8 mouse cellular contexts compared by ENCODE assay signal in the genomic region with DNA sequence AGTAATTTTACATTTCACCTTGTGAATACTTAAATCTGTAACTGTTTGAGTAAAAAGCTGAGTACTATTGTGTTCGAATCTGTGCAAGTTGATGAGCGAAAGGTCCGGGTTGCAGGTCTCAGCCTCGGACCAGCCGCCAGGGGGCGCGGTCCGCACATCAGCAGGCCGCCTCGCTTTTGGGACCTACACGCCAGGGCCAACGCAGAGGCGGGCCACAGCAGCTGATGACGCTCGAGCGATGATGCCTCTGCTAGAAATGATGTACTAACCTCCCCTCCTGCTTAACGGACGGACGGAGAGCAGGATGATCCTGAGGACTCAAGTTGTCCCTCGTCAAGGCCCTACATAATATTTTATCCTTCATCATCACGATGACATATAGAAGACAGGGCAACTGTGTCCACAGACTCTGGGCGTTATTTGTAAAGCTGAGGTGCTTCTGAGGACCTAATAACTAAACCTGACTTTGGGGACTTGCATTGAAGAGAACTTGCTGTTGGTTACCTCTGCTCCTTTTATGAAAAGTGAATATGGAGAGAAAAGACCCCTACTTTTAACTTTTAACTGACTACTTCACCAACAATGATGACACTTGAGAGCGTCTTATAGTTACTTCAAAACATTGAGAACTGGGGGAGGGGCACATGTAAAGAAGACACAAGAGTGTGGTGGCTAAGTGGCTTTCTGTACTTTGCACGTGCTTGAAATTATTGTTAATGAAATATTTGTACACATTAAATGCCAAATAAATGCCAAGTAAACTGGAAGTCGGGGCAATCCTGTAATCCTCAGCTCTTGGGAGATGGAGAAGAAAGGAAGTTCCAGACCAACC. TPM values are rescaled to one million over a fixed set of nuclear protein-coding genes. Genes with fewer than 3 reads are reported as not detected.
DNase-seq lines count a peak whose midpoint lies in the region; ATAC-seq and TF ChIP-seq lines count a peak whose summit lies in the region.

No protein-coding gene starts in this region.

- no peak overlapping the region for H3K27ac ChIP-seq in forebrain, embryonic 14.5 days (ENCODE audit: low read depth, low read length)
- H3K27ac ChIP-seq in liver, embryonic 15.5 days (replicated peaks) = peak overlapping the region; percentile 73
- no peak overlapping the region for H3K27ac ChIP-seq in stomach, postnatal 0 days (replicated peaks)

- TF ChIP-seq EP300 in stomach, postnatal 0 days (optimal IDR thresholded peaks at IDR 0.05) = no peak

- peak; percentile 96 for TF ChIP-seq CTCF in stomach, postnatal 0 days (IDR thresholded peaks at IDR 0.05; ENCODE audit: low read depth)

- DNase-seq in ES-CJ7 (ENCODE audit: low read depth, low spot score) = peak; percentile 95
- DNase-seq in forebrain, embryonic 14.5 days (ENCODE audit: low spot score) = peak; percentile 95
- DNase-seq in heart, postnatal 10 days = peak; percentile 92 to 94
- peak; percentile 91 to 95 for DNase-seq in kidney, postnatal 4 days
- DNase-seq in neural tube, embryonic 10.5 days (ENCODE audit: extremely low spot score, low spot score) = peak; percentile 91
- DNase-seq in stomach, postnatal 0 days (ENCODE audit: low spot score) = peak; percentile 92

- peak; percentile 84 for ATAC-seq in cerebellum, adult (ENCODE audit: insufficient number of reproducible peaks, low FRiP score, low TSS enrichment)
- ATAC-seq in forebrain, embryonic 14.5 days = peak; percentile 88
- peak; percentile 70 for ATAC-seq in liver, embryonic 15.5 days (ENCODE audit: insufficient read depth)
- peak; percentile 89 for ATAC-seq in stomach, postnatal 0 days (ENCODE audit: low FRiP score, low TSS enrichment)

- peak overlapping the region; percentile 83 for H3K4me2 ChIP-seq in forebrain, embryonic 14.5 days (ENCODE audit: low read length)
- peak overlapping the region; percentile 89 for H3K4me2 ChIP-seq in liver, embryonic 15.5 days
- peak overlapping the region; percentile 46 for H3K4me2 ChIP-seq in stomach, postnatal 0 days (replicated peaks; ENCODE audit: low read depth)

- peaks cover 3% of the 10 kb centered on the region; the same call in 1 of the 2 replicates for H3K4me1 ChIP-seq in forebrain, embryonic 14.5 days (ENCODE audit: control insufficient read depth, insufficient read depth, low read length)
- H3K4me1 ChIP-seq in liver, embryonic 15.5 days (replicated peaks) = peaks cover 53% of the 10 kb centered on the region
- no peaks in the 10 kb centered on the region for H3K4me1 ChIP-seq in stomach, postnatal 0 days (replicated peaks; ENCODE audit: control insufficient read depth, insufficient read depth)

- H3K9ac ChIP-seq in forebrain, embryonic 14.5 days (ENCODE audit: low read length) = peak overlapping the region; percentile 17; the same call in 1 of the 2 replicates
- peak overlapping the region; percentile 45 for H3K9ac ChIP-seq in liver, embryonic 15.5 days
- peak overlapping the region; percentile 18; the same call in 1 of the 2 replicates for H3K9ac ChIP-seq in stomach, postnatal 0 days (ENCODE audit: low read length)

- H3K9me3 ChIP-seq in forebrain, embryonic 14.5 days (replicated peaks; ENCODE audit: control insufficient read depth, low read length) = no peaks in the 10 kb centered on the region
- no peaks in the 10 kb centered on the region for H3K9me3 ChIP-seq in liver, embryonic 15.5 days (replicated peaks)
- H3K9me3 ChIP-seq in stomach, postnatal 0 days (ENCODE audit: control insufficient read depth, low read length) = no peaks in the 10 kb centered on the region

- peaks cover 26% of the 10 kb centered on the region for H3K36me3 ChIP-seq in forebrain, embryonic 14.5 days (ENCODE audit: control insufficient read depth, insufficient read depth, low read length)
- peaks cover 28% of the 10 kb centered on the region for H3K36me3 ChIP-seq in liver, embryonic 15.5 days (replicated peaks)
- peaks cover 11% of the 10 kb centered on the region for H3K36me3 ChIP-seq in stomach, postnatal 0 days (ENCODE audit: control insufficient read depth, insufficient read depth, low read length)

- intact Hi-C loops in heart, postnatal 10 days (cut with DNase I) = loop anchor here (1.0 to 10.0 kb wide), 4 partner anchors 100 to 1377 kb away; a partner anchor contains a TSS

- no peaks in the 10 kb centered on the region for H3K27me3 ChIP-seq in forebrain, embryonic 14.5 days (replicated peaks; ENCODE audit: control insufficient read depth, insufficient read depth, low read length)
- H3K27me3 ChIP-seq in liver, embryonic 15.5 days = no peaks in the 10 kb centered on the region
- H3K27me3 ChIP-seq in stomach, postnatal 0 days (ENCODE audit: control insufficient read depth, insufficient read depth, low read length) = no peaks in the 10 kb centered on the region

- WGBS in forebrain, embryonic 14.5 days = 2% methylated on average over 25 of the region's 25 CpGs
- under 1% methylated on average over 25 of the region's 25 CpGs for WGBS in liver, embryonic 15.5 days (ENCODE audit: insufficient replicate concordance)
- 2% methylated on average over 25 of the region's 25 CpGs for WGBS in stomach, postnatal 0 days

- H3K4me3 ChIP-seq in forebrain, embryonic 14.5 days (ENCODE audit: low read depth, low read length) = peak overlapping the region; percentile 81
- peak overlapping the region; percentile 91 for H3K4me3 ChIP-seq in liver, embryonic 15.5 days (replicated peaks)
- peak overlapping the region; percentile 90 for H3K4me3 ChIP-seq in stomach, postnatal 0 days (ENCODE audit: low read depth, low read length)

RNA-seq across cellular contexts. Expression of a gene that starts 1.0 kb away (rescaled TPM):
- 12.9 and 13.8 TPM in 2 replicates for polyA plus RNA-seq in forebrain, embryonic 14.5 days (2014; fragmentation: Nextera tagmentation; extraction: Ambion mirVana)
- total RNA-seq in heart, postnatal 10 days (2021) = 1 to 10 TPM; 5.3 to 5.6 TPM
- 5.1 and 5.2 TPM in 2 replicates for polyA plus RNA-seq in liver, embryonic 15.5 days (2015; fragmentation: Nextera tagmentation; extraction: Ambion mirVana)
- polyA plus RNA-seq in stomach, postnatal 0 days (2015; fragmentation: Nextera tagmentation; extraction: Ambion mirVana) = 7.1 and 7.4 TPM in 2 replicates

RNA-seq across cellular contexts. Expression of a gene that starts 41.0 kb away (rescaled TPM):
- 0.22 TPM in 1 of 2 replicates, not detected in the other for polyA plus RNA-seq in forebrain, embryonic 14.5 days (2014; fragmentation: Nextera tagmentation; extraction: Ambion mirVana)
- not detected for total RNA-seq in heart, postnatal 10 days (2021)
- polyA plus RNA-seq in liver, embryonic 15.5 days (2015; fragmentation: Nextera tagmentation; extraction: Ambion mirVana) = 1.6 and 2.1 TPM in 2 replicates
- polyA plus RNA-seq in stomach, postnatal 0 days (2015; fragmentation: Nextera tagmentation; extraction: Ambion mirVana) = 0.05 TPM in 1 of 2 replicates, not detected in the other

RNA-seq across cellular contexts. Expression of a gene that starts 55.7 kb away (rescaled TPM):
- polyA plus RNA-seq in forebrain, embryonic 14.5 days (2014; fragmentation: Nextera tagmentation; extraction: Ambion mirVana) = 49.6 and 59.5 TPM in 2 replicates
- total RNA-seq in heart, postnatal 10 days (2021) = 10 to 100 TPM; 18.9 to 21.7 TPM
- polyA plus RNA-seq in liver, embryonic 15.5 days (2015; fragmentation: Nextera tagmentation; extraction: Ambion mirVana) = 11.2 and 12.6 TPM in 2 replicates
- polyA plus RNA-seq in stomach, postnatal 0 days (2015; fragmentation: Nextera tagmentation; extraction: Ambion mirVana) = 18.1 and 18.9 TPM in 2 replicates
